Mouse (Mus musculus) midbrain, embryonic 14.5 days (tissue): ENCODE measurements at regions not wholly inside any gene's neighbourhood (a gene's known extent, or its start where the extent isn't known, plus 50 kb on each side); places are given as distances from the start of the nearest gene placed in this dataset.
"Not testable (repeated sequence)": the region's sequence is repeated elsewhere in the genome, so short reads cannot be mapped to it uniquely, and the experiment has no call there.

Experiments
- ATAC-seq: fragments of 200-750 bp; cut with Nextera tagmentation; 2 replicates; pipeline ENCODE4 v1.8.0; 2017; ENCODE audit warnings: moderate number of reproducible peaks, moderate library complexity; ENCODE audit not compliant: low FRiP score, low TSS enrichment
- DNase-seq: peaks from one replicate; pipeline ENCODE4 v3.0.0-alpha.2; 2015
- H3K27ac ChIP-seq: fragments of 300-500 bp; sonication (generic); replicated peaks from 2 replicates; pipeline ENCODE4 v1.5.1; 2014; ENCODE audit warnings: mild to moderate bottlenecking, low read depth, low read length, moderate library complexity
- H3K27me3 ChIP-seq: fragments of 300-500 bp; sonication (generic); 2 replicates; pipeline ENCODE4 v1.6.1; 2014; ENCODE audit warnings: low read length, control low read depth, mixed read lengths; ENCODE audit not compliant: control insufficient read depth, insufficient read depth
- H3K36me3 ChIP-seq: fragments of 300-500 bp; sonication (generic); 2 replicates; pipeline ENCODE4 v1.6.1; 2014; ENCODE audit warnings: low read length, control low read depth; ENCODE audit not compliant: control insufficient read depth, insufficient read depth
- H3K4me1 ChIP-seq: fragments of 300-500 bp; sonication (generic); 2 replicates; pipeline ENCODE4 v1.6.1; 2014; ENCODE audit warnings: mild to moderate bottlenecking, antibody characterized with exemption, low read length, control low read depth; ENCODE audit not compliant: control insufficient read depth, insufficient read depth
- H3K4me2 ChIP-seq: fragments of 300-500 bp; sonication (generic); 2 replicates; pipeline ENCODE4 v1.6.1; 2014; ENCODE audit warnings: mild to moderate bottlenecking, low read length, moderate library complexity
- H3K4me3 ChIP-seq: fragments of 300-500 bp; sonication (generic); replicated peaks from 2 replicates; pipeline ENCODE4 v1.5.1; 2014; ENCODE audit warnings: low read depth, low read length
- H3K9ac ChIP-seq: fragments of 300-500 bp; sonication (generic); replicated peaks from 2 replicates; pipeline ENCODE4 v1.6.1; 2014; ENCODE audit warnings: mild to moderate bottlenecking, low read length, moderate library complexity
- H3K9me3 ChIP-seq: fragments of 300-500 bp; sonication (generic); 2 replicates; pipeline ENCODE4 v1.6.1; 2016; ENCODE audit warnings: low read length, control low read depth, mixed read lengths; ENCODE audit not compliant: control insufficient read depth
- WGBS: fragments of 180-500 bp; shearing (Covaris S2); extraction: QIAGEN DNeasy Blood & Tissue Kit; methylation state at CpG from one replicate; pipeline ENCODE4 v1.1.7; 2014; 5-methylcytosine and 5-hydroxymethylcytosine counted together

DNA sequence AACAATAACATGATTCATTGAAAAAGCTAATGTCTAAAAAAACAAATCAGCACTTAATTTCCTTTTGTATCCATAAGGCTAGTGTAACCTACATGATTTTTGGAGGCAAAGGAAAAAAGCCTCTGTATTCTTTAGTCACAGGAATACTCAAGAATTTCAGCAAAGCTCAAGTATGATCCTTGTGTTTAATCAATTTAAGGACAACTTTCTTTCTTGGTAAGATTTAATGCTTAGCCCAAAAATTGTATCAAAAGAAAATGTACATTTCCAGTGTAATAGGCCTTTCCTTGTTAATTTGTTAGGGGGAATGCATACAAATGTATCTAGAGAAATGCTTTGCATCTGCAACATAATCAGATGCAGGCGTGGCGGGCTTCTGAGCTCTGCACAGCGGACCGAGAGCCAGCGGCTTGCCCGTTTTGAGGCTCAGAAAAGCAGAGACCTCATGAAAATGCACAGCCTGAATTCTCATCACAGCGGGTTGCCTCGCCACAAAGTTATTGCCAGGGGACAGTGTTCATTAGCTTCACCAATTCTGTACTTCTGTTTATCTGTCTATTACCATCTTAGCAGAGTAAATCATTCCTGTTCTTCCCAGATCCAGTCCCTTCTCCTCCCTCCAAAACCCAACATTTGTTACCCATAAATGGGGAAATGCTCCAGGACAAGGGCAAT lies 133.2 kb upstream of the Kiz start:
- H3K4me1 ChIP-seq = peaks cover 35% of the 10 kb centered on the region
- DNase-seq (peak; percentile 83), ATAC-seq (0 out of 2 replicates have a peak, but pooled peaks have one; percentile 14)
- peaks cover 27% of the 10 kb centered on the region; the same call in 1 of the 2 replicates for H3K27me3 ChIP-seq
- WGBS = 2% methylated on average over 8 of the region's 8 CpGs
- no peaks in the 10 kb centered on the region for H3K36me3 ChIP-seq
- no peak overlapping the region for H3K4me3 ChIP-seq
- H3K9ac ChIP-seq = no peak overlapping the region
- no peaks in the 10 kb centered on the region for H3K9me3 ChIP-seq
- peak overlapping the region; percentile 82 for H3K27ac ChIP-seq
- 0 out of 2 replicates have a peak overlapping the region, but pooled peaks have one; percentile 12 for H3K4me2 ChIP-seq

DNA sequence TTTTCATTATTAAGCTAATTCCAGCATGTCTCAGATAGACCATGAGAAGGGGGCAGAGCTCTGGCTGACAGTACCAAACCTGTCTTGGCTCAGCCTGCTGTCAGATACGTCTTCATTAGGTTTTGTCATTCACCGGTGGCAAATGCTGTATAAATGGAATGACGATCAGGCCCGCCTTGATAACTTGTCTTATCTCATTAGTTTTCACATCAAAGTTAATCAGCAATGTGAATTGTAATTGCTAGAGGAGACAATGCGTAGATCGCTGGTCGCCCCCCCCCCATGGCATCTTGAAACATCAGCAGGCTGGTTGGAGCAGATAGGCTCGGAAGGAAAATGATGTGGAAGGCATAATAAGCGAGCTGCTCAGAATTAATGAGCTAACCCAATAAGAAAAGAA lies 132.5 kb upstream of the Kiz start:
- WGBS = 10% methylated on average over 9 of the region's 9 CpGs
- Histone ChIP-seq H3K27ac (peak overlapping the region; percentile 82), H3K27me3 (peaks cover 27% of the 10 kb centered on the region; the same call in 1 of the 2 replicates)

DNA sequence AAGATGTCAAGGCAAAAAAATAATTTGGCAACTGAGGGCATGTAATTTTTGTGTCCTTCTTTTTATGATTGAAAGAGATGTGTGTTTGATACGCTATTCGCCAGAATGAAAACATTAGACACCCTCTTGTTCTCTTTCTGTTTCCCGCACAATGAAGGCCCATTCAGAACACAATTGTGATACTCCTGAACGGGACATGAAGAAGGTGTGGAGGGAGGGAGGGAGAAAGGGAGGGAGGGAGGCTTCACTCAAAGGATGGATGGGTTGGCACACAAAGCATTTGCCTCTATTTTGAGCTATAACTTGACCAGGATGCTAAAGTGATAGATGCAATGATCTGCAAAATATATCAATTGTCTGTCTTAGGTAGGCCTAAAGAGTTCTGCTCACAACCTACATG lies 132.0 kb upstream of the Kiz start:
- Histone ChIP-seq H3K4me2 (peak overlapping the region; percentile 17; the same call in 1 of the 2 replicates), H3K36me3 (no peaks in the 10 kb centered on the region), H3K9me3 (no peaks in the 10 kb centered on the region), H3K9ac (no peak overlapping the region), H3K27ac (peak overlapping the region; percentile 82), H3K4me1 (peaks cover 35% of the 10 kb centered on the region), H3K27me3 (peaks cover 23% of the 10 kb centered on the region; the same call in 1 of the 2 replicates), H3K4me3 (no peak overlapping the region)
- WGBS = 10% methylated on average over 4 of the region's 4 CpGs
- ATAC-seq (peak; percentile 16; the same call in 1 of the 2 replicates), DNase-seq (peak; percentile 42)

More for the DNA sequence above, 132.5 kb upstream of the Kiz start:
- peak overlapping the region; percentile 16; the same call in 1 of the 2 replicates for H3K4me2 ChIP-seq
- H3K9ac ChIP-seq = no peak overlapping the region
- no peak overlapping the region for H3K4me3 ChIP-seq
- no peaks in the 10 kb centered on the region for H3K36me3 ChIP-seq
- no peaks in the 10 kb centered on the region for H3K9me3 ChIP-seq
- ATAC-seq (peak; percentile 77), DNase-seq (peak; percentile 76)
- H3K4me1 ChIP-seq = peaks cover 35% of the 10 kb centered on the region

DNA sequence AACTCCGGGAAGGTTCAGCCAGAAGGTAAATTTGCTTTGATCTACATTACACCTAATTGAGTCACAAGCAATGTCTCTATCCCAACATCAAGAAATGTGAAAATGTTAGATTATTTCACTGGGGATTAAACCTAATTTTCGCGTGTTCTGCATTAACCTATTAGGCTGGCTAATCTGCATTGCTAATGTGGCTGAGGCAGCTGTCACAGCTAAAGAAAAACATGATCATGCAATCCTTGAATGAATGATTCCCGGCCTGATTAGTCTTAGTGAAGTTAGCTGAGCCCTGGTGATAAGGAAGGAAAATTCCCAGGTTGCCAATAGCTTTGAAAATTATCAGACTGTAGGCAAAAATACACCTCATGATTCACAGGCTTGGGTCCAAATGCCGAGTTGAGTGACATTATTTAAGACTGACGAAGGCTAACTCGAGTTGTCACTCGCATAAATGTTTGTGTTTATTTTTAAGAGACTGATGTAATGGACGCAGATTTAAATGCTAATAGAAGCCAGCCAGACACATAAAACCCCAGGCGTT lies 131.5 kb upstream of the Kiz start:
- Histone ChIP-seq H3K9ac (no peak overlapping the region), H3K27me3 (peaks cover 18% of the 10 kb centered on the region; the same call in 1 of the 2 replicates), H3K4me2 (peak overlapping the region; percentile 17), H3K9me3 (no peaks in the 10 kb centered on the region), H3K4me3 (no peak overlapping the region), H3K27ac (peak overlapping the region; percentile 82), H3K4me1 (peaks cover 35% of the 10 kb centered on the region), H3K36me3 (no peaks in the 10 kb centered on the region)
- WGBS = 14% methylated on average over 10 of the region's 10 CpGs
- peak; percentile 72 for ATAC-seq
- peak; percentile 78 for DNase-seq

DNA sequence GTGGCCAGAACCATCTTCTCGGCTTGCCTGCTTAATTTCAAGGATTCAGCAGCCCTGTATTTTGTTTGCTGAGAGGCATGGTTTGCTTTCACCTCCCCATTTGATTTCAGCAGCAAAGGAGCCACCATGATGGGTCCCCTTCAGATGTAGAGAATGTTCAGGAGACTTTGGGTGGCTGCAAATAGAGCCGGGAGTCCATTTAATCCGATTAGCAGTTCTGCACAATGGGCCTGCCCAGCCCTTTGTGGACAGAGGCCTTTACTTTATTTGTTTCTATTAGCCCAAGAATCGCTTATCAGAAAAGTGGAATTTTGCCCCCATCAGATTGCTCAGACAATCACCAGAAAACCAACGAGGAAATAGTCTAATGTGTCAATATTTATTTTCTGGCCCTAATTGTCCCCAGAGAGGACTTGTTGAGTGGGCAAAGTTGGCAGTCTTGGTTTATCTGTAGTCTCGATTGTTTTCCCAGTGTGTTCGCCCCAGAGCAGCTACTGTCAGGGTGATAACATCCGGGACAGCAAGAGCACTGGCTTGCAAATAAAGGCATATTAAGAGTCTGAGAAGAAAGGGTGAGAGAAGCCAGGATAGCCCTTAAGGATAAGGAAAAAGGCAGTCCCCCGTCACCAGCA lies 130.6 kb upstream of the Kiz start:
- Histone ChIP-seq H3K9ac (no peak overlapping the region), H3K27me3 (peaks cover 18% of the 10 kb centered on the region; the same call in 1 of the 2 replicates), H3K27ac (peak overlapping the region; percentile 82), H3K4me2 (peak overlapping the region; percentile 17; the same call in 1 of the 2 replicates), H3K9me3 (no peaks in the 10 kb centered on the region), H3K4me3 (no peak overlapping the region), H3K36me3 (no peaks in the 10 kb centered on the region), H3K4me1 (peaks cover 35% of the 10 kb centered on the region)
- 10% methylated on average over 9 of the region's 9 CpGs for WGBS
- DNase-seq = no peak
- no peak for ATAC-seq

DNA sequence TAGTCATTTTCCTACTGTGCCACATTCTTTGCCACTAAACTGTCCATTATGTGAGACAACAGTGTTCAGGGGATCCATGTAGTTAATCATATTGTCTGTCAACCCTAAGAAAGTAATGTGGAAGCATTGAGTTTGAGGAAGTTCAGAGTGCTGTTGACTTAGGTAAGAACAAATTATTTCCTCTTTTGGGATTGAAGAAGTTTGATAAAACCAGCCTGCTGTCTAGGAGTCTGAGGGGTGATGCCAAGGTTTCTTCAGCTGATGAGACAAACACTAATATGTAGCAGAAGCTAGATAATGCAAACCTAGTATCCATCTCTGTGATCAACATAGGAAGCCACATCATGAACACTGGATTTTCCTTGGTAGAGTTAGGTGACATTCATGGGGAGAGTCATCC lies 127.0 kb upstream of the Kiz start:
- Histone ChIP-seq H3K27me3 (peaks cover 9% of the 10 kb centered on the region; the same call in 1 of the 2 replicates), H3K36me3 (no peaks in the 10 kb centered on the region), H3K4me1 (peaks cover 16% of the 10 kb centered on the region), H3K27ac (no peak overlapping the region), H3K9ac (no peak overlapping the region), H3K4me3 (no peak overlapping the region), H3K9me3 (no peaks in the 10 kb centered on the region), H3K4me2 (no peak overlapping the region)
- DNase-seq (no peak), ATAC-seq (no peak)

DNA sequence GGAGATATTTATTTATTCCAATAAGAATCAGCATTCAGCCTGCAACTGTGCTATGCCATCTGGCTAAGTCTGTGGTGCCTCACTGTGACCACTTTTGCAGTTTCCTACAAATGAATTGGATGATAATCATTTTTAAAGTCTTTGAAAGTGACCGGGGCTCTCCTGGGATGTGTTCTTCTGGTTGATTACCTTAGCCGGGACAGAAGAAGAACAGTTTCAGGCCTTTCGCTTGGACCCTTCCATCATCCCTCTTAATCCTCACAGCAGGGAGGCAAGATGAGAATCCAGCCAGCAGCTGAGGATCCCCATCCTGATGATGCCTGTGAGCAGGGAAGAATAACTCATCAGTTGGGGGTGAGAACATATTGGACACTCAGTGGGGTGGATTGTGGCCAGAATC lies 124.6 kb upstream of the Kiz start:
- Histone ChIP-seq H3K9ac (no peak overlapping the region), H3K9me3 (no peaks in the 10 kb centered on the region), H3K27ac (no peak overlapping the region), H3K4me2 (no peak overlapping the region), H3K36me3 (no peaks in the 10 kb centered on the region), H3K4me1 (no peaks in the 10 kb centered on the region), H3K4me3 (no peak overlapping the region), H3K27me3 (peaks cover 3% of the 10 kb centered on the region; the same call in 1 of the 2 replicates)
- ATAC-seq (no peak), DNase-seq (no peak)
- 17% methylated on average over 3 of the region's 3 CpGs for WGBS

DNA sequence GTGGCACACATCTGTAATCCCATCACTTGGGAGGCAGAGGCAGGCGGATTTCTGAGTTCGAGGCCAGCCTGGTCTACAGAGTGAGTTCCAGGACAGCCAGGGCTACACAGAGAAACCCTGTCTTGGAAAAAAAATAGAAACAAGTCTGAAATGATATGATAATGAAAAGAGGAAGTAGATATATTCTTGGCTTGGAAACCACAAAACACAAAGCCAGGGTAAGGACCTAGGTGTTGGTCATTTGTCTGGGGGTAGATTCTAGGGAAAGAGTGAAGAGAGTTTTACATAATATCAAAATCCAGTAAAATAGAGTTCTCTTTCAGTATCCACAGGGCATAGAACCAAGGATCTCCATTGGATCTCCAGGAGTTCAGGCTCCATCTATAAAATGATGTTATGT lies 122.8 kb upstream of the Kiz start:
- not testable (repeated sequence) for H3K36me3 ChIP-seq, ATAC-seq, H3K4me1 ChIP-seq, H3K27me3 ChIP-seq, H3K9me3 ChIP-seq, H3K4me3 ChIP-seq, DNase-seq, H3K9ac ChIP-seq, H3K4me2 ChIP-seq, H3K27ac ChIP-seq
- 86% methylated on average over 2 of the region's 2 CpGs for WGBS
